Mouse (Mus musculus) spleen, adult 2 months (tissue): ENCODE measurements around the gene Haghl.

Experiments
- CTCF ChIP-seq: fragments of 200-500 bp; IDR thresholded peaks from 2 replicates; pipeline ENCODE4 v1.5.1; 2011; ENCODE audit warnings: mild to moderate bottlenecking, inconsistent platforms; ENCODE audit not compliant: insufficient read depth, insufficient read length, insufficient replicate concordance; ENCODE audit errors: extremely low read depth
- POLR2A ChIP-seq: fragments of 200-500 bp; IDR thresholded peaks from 2 replicates; pipeline ENCODE4 v1.6.1; 2011; ENCODE audit warnings: low read depth, low read length, inconsistent platforms

GRCm38 (mm10) chr17:25738861-25739260, 46.6 kb downstream of the Haghl start:
- TF ChIP-seq POLR2A (no peak), CTCF (no peak)
